Mouse (Mus musculus): ENCODE measurements around the gene Cox17.
"Not testable (repeated sequence)": the region's sequence is repeated elsewhere in the genome, so short reads cannot be mapped to it uniquely, and the experiment has no call there.

Cox17 gene

GRCm38 (mm10) chr16:38346529-38347325 lies at the start of gene Cox17, which contains the start of gene Gm21987:
Gene Cox17, plus strand, starts transcription at chr16:38346991.
Gene Gm21987, plus strand, starts transcription at chr16:38347040.
- DNase-seq (ENCODE audit: extremely low read depth, insufficient read length, low spot score), result peak; percentile 90

- no peak for DNase-seq (ENCODE audit: extremely low read depth, insufficient read length, low spot score)
Measured at GRCm38 (mm10) chr16:38298410-38298809, 48.4 kb upstream of the Cox17 start.

GRCm38 (mm10) chr16:38302367-38302766 lies 44.4 kb upstream of the Cox17 start:
- no peak for DNase-seq (ENCODE audit: extremely low read depth, insufficient read length, low spot score)

GRCm38 (mm10) chr16:38304460-38305194 lies 42.2 kb upstream of the Cox17 start:
- peak; percentile 6 for DNase-seq (ENCODE audit: extremely low read depth, insufficient read length, low spot score)

GRCm38 (mm10) chr16:38306571-38307220 lies 40.1 kb upstream of the Cox17 start:
- DNase-seq (ENCODE audit: extremely low read depth, insufficient read length, low spot score), result peak; percentile 10

- no peak for DNase-seq (ENCODE audit: extremely low read depth, insufficient read length, low spot score)
Measured at GRCm38 (mm10) chr16:38307221-38307605, 39.6 kb upstream of the Cox17 start.

- no peak for DNase-seq (ENCODE audit: extremely low read depth, insufficient read length, low spot score)
Measured at GRCm38 (mm10) chr16:38307651-38308050, 39.1 kb upstream of the Cox17 start.

GRCm38 (mm10) chr16:38308195-38308594 lies 38.6 kb upstream of the Cox17 start:
- no peak for DNase-seq (ENCODE audit: extremely low read depth, insufficient read length, low spot score)

GRCm38 (mm10) chr16:38318492-38318891 lies 28.3 kb upstream of the Cox17 start:
- DNase-seq (ENCODE audit: extremely low read depth, insufficient read length, low spot score), result no peak

- no peak for DNase-seq (ENCODE audit: extremely low read depth, insufficient read length, low spot score)
Measured at GRCm38 (mm10) chr16:38319087-38319486, 27.7 kb upstream of the Cox17 start.

- DNase-seq (ENCODE audit: extremely low read depth, insufficient read length, low spot score), result no peak
Measured at GRCm38 (mm10) chr16:38321452-38321935, 25.3 kb upstream of the Cox17 start.

GRCm38 (mm10) chr16:38324311-38324710 lies 22.5 kb upstream of the Cox17 start:
- no peak for DNase-seq (ENCODE audit: extremely low read depth, insufficient read length, low spot score)

GRCm38 (mm10) chr16:38326778-38327397 lies 19.9 kb upstream of the Cox17 start:
- DNase-seq (ENCODE audit: extremely low read depth, insufficient read length, low spot score), result no peak

GRCm38 (mm10) chr16:38329340-38329739 lies 17.5 kb upstream of the Cox17 start:
- no peak for DNase-seq (ENCODE audit: extremely low read depth, insufficient read length, low spot score)

GRCm38 (mm10) chr16:38334431-38334830 lies 12.4 kb upstream of the Cox17 start:
- no peak for DNase-seq (ENCODE audit: extremely low read depth, insufficient read length, low spot score)

- DNase-seq (ENCODE audit: extremely low read depth, insufficient read length, low spot score), result not testable (repeated sequence)
Measured at GRCm38 (mm10) chr16:38338077-38338476, 8.7 kb upstream of the Cox17 start.

GRCm38 (mm10) chr16:38341396-38342324 lies 5.1 kb upstream of the Cox17 start, which contains the start of gene Maats1:
Gene Maats1, minus strand, starts transcription at chr16:38342143.
- DNase-seq (ENCODE audit: extremely low read depth, insufficient read length, low spot score), result no peak

GRCm38 (mm10) chr16:38344941-38345725 lies 1.7 kb upstream of the Cox17 start:
- DNase-seq (ENCODE audit: extremely low read depth, insufficient read length, low spot score), result peak; percentile 18

GRCm38 (mm10) chr16:38347588-38347987 lies 797 bp downstream of the Cox17 start:
- no peak for DNase-seq (ENCODE audit: extremely low read depth, insufficient read length, low spot score)

All from 3134 (cell line).